Mouse (Mus musculus): ENCODE measurements at regions not wholly inside any gene's neighbourhood (a gene's known extent, or its start where the extent isn't known, plus 50 kb on each side); places are given as distances from the start of the nearest gene placed in this dataset.

DNA sequence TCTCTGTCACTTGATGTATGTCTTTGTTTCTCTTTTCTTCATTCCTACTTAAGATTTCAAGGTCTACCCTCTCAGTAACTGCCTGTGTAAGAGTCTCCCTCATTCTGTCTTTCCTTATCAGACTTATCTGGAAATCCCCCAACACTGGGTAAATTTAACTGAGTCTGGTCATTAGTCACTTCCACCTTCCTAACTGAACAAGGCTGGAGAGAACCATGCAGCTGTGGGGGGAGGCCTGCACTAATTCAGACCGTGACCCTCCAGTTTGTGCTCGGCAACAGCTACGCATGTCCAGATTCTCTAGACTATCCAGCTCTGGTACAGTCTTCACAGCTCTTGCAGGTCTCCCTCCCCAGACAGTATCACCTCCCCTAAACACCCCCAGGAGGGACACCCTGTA is 103.3 kb downstream of the Prox1 start:
- in situ Hi-C loops (cut with MboI, MseI): no loop called here

DNA sequence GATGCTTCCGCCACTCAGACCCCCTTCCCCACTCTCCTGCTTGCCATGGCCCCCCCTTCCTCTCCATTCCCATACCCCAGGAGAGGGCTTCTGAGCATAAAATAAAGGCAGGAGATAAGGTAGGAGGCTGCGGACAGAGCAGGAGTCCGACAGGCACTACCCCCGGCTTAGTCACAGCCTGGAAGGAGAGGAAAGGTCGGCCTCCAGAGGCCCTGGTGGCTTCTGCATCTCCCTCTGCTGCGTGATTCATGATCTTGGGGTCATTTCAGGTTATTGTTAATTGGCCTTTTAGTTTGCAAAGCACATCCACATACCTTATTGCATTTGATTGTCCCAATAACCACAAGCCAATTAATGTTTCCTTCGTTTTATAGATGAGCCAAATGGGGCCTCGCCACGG is 104.1 kb downstream of the Prox1 start:
- in situ Hi-C loops (cut with MboI, MseI): no loop called here

DNA sequence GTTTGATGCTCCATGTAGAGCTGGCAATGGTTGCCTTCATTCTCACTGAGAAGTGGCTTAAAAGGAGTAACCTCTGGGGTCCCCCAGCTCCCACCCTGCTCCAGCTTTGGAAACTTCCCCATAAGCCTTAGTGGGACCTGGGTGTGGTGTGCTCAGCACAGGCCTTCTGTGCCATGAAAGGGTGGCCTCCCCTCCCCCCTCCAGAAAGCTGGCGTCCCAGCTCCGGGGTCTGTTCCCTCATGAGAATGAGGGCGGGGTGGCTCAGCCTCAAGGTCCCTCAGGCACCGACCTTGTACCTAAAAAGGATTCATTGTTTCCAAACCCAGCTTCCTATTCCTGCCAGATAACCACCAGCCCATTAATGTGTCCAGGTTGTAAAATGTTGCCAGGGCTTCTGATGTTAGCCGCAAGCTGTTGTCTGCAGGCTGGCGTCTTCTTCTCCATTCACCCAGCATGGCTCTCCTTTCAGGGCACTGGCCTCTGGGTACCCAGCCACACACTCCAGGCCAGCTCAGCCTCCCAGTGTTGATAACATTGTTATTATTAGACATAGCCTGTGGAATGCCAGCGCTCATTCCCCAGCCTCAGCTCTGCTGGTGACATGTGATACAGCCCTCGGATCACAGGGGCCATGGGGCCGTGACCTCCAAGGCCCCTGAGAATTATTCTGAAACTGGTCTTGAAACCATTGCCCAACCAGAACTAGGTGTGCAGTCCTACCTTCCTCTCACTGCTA is 108.8 kb downstream of the Prox1 start:
- in situ Hi-C loops (cut with MboI, MseI): no loop called here

DNA sequence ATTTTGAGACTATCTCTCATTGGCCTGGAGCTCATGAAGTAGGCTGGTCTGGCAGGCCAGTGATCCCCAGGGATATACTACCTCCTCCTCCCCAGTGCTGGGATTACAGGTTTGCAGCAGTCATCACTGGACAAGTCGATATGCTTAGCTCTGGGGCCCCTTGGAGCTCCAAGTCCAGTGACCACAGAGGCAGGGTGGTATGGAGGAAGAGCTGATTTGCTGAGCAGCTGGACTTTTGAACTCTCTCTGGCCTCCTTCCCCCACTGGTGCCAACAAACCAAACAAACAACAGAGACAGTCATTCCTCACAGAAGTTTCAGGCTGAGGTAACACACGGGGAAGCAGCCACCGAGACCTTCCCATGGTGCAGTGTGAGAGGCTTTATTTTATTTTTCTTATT is 111.5 kb downstream of the Prox1 start:
- in situ Hi-C loops (cut with MboI, MseI): no loop called here

DNA sequence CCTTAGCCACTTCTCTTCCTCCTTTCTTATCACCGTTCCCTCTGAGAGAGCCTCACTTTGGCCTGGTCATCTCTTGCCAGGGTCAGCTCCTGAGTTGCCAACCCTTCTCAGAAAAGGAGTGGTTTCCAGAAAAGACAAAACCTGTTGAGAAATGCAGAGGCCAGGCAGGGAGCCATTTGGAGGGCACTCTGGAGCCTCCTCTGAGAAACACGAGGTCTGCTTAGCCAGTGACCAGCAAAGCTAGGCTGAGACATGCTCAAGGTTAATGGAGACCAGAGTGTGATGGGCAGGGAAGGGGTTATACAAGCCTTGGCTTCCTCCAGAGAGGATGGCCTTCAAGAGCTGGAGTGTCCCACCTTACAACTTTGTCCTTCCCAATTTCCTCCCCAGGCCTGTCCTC is 113.6 kb downstream of the Prox1 start:
- in situ Hi-C loops (cut with MboI, MseI): no loop called here

DNA sequence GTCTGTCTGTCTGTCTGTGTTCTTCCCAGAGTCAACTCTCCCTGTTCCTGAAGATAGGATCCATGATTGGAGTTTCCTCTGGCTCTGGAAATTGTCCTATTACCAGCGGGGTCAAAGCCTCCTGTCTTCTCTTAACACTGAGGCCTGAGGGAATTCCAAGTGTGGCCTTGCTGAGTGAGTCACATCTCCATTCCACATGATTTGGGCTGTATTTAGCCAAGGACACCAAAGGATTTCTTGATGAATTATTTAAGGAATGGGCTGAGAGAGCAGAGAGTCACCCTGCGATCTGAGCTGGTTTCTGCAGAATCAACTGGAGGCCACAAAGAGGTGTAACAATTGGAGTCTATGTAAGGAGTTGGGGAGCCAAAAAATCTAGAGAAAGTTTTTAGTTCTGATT is 118.6 kb downstream of the Prox1 start:
- in situ Hi-C loops (cut with MboI, MseI): no loop called here

DNA sequence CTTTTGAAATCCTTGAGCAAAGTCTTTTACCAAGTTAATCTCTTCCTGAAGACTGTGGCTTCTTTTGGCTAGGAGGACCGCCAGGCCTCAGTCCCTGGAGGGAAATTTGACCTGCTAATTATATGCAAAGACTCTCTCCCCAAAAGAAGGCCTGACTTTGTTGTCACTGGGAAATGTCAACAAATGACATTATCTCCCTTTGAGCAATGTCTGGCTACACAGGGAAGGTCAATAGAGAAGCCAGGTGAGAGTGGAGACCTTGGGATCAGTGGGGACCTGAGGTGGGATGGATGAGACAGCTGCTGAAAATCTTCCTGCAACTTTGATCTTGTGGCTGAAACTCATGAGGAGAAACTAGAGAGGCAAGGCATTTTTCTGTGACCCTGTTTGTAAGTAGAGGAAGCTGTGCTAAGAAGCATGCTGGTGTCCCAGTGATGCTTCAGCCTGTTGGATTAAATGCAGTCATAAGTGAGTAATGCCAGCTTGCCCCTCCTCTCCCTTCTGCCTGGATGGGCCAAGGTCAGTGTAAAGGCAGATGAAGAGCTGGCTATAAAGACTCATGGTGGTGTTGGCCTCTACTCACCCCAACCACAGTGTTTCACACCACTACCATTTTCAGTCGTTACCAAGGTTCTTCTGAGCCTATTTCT is 121.9 kb downstream of the Prox1 start:
- in situ Hi-C loops (cut with MboI, MseI): no loop called here

DNA sequence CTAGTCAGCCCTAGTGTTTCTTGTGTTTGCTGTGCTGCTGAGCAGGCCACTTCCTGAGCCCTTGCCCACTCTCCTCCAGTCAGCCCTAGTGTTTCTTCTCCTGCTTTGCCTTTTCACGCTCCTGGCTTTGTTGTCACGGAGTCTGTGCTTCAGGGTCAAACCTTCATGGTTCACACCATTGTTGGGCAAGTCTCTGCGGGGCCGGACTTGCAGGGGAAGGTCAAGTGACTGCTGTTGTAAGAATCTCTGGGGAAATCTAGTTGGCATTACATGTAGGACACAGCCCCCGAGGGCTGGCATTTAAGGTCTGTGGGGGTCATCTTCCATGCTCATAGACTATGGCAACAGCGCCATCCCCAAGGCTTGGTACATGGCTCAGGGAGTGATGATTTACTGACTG is 123.3 kb downstream of the Prox1 start:
- in situ Hi-C loops (cut with MboI, MseI): no loop called here

DNA sequence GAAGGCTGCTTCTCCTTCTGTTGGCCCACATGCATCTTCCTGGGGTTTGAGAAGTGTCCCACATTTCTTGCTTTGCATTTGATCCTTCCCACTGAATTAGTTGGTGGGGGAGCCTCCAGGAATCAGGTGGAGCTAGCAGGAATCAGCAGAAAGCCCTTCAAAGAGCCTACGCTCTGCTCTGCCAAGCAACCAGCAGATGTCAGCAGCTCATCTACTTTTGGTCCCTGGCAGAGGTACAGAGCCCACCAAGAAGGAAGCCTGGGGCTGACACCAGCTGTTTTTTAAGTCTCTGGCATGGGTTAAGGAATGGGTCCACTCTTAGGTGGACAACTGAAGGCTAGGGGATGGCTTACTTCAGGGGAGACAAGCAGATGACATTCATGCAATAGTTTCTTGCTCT is 123.6 kb upstream of the Smyd2 start:
- in situ Hi-C loops (cut with MboI, MseI): no loop called here

DNA sequence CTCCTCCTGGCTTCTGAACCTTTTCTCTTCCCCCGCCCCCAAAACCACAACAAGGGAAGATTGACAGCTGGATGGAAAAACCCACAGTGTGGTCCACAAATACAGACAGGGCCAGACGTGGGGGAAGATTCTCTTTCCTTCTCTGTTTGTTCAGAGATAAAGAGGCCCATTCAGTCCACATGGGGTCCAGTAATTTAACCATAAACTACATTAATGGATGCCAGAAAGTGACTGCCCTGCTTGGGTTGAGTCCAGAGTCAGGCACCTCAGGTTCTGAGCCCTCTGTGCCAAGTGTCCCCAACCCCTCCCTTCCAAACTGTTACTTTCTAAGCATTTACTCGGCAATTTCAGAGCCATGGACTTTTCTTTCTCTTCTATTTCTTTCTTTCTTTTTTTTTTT is 121.9 kb upstream of the Smyd2 start:
- in situ Hi-C loops (cut with MboI, MseI): no loop called here

DNA sequence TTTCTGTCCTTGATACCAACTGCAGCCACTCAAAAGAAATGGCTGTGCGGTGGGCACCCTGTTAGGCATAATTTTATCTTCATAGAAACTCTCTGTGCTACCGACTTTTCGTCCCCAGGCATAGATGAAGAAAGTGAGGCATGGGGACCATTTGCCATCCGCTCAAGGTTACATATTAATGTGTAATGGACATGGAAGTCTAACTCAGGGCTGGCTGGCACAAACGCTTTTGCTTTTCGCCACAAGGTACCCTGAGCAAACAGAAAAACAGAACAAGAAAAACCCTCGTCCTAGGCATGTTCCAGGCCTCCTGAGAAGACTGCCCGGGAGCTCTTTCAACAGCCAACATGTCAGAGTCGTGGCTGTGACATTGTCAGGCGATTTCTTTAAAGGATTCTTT is 121.0 kb upstream of the Smyd2 start:
- in situ Hi-C loops (cut with MboI, MseI): no loop called here

DNA sequence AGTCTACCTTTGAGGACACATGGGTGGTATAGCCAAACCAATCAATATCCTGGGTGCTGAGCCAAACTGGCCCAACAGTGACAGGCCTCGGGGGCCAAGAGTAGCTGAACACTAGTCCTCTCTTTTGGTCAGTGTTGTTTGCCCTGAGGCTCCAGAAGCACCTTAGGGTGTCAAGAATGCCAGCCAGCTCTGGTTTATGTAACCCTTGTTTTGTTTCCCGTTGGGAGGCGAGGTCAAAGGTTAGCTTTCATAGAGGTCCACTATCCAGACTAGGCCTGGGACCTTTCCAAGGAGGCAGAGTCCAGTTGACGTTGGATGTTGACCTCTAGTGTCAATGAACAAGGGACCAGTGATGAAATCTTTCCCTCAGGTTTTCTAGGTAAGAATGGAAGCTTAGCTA is 120.0 kb upstream of the Smyd2 start:
- in situ Hi-C loops (cut with MboI, MseI): no loop called here

DNA sequence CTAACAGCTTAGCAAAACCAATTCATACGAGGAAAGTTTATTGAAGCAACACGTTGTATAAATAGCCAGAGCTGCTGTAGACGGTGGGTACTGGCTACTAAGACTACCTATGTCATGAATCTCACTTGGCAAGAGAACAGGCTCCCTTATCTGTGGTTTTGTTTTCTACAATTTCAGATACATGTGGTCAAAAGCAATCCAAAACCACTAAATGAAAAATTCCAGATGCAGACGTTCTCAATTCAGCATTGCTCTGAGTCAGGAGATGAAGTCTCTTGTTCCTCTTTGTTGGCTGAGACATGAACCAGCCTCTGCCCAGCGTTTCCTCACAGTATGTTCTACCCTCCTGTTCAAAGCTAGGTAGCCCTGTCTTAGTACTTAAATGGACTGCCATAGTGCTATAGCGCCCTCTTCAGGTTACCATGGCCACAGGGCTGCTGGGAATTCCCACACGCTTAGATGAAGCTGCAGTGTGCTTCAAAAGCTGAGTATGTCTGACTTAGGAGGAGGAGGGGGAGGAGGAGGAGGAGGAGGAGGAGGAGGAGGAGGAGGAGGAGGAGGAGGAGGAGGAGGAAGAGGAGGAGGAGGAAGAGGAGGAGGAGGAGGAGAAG is 119.0 kb upstream of the Smyd2 start:
- in situ Hi-C loops (cut with MboI, MseI): no loop called here

DNA sequence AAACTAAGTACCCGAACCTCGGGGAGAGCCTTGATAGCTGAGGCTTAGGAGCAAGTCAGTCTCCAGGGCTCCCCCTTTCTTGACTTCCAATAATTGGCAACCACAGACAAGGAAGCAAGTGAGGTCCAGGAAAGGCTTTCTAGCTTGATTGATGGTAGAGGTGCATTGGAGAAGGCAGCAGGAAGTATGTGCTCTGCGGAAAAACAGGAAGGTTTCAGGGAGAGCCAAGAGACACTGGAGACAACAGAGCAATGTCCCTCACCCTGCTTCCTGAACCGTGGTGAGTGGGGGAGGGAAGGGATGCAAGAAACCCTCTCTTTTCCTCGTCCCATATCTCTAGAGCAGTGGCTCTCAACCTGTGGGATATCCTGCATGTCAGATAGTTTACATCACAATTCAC is 115.9 kb upstream of the Smyd2 start:
- in situ Hi-C loops (cut with MboI, MseI): no loop called here

DNA sequence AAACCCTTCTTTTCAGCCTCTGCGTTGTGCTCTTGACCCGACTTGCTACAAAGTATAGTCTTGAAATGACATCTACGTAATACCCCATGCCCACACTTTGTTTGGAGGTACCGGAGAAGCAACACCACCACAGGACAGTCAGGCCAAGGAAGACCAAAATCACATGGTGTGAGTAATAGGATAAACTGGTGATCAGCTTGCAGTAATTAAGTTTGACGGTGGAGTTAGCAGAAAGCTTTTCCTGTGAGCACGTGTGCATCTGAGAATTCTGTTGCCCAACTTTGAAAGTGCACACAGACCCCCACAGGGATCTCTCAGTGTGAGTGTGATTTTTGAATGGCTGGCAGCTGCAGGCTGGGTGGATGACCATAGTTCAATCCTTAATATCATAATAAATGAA is 114.6 kb upstream of the Smyd2 start:
- in situ Hi-C loops (cut with MboI, MseI): no loop called here

DNA sequence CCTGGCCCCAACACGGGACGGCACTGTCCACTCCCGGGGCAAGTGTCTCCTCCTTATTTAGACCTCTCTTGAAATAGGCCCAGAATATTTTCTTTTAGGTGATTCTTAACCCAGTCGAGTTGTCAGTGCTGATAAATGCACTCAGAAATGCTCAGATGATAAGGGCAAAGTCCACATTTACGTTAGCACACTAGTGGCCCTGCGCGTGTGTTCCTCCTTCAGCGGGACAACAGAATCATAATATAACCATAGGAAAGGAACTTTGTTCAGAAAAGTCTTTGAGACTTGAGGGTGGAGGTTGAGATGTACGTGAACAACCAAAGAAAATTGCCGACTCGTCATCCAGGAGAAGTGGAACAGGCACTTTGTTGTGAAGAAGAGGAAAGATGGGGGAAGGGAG is 113.8 kb upstream of the Smyd2 start:
- in situ Hi-C loops (cut with MboI, MseI): no loop called here

DNA sequence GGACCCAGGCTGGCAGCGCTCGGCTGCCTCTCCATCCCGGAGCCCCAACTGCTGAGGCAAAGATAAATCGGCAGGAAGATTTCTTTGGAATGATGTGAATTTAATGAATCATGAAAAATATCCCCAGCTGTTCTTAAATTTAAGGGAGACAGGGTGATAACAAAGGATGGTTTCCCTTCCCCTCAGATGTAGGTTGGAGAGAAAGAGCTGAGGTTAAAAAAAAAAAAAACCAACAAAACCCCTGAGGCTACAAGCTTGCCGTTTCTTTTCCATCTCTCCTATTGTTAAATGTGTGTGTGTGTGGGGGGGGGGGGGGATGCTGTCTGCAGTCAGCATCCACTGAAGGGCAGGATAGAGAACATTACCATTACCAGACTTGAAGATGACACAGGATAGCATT is 111.9 kb upstream of the Smyd2 start:
- in situ Hi-C loops (cut with MboI, MseI): no loop called here

DNA sequence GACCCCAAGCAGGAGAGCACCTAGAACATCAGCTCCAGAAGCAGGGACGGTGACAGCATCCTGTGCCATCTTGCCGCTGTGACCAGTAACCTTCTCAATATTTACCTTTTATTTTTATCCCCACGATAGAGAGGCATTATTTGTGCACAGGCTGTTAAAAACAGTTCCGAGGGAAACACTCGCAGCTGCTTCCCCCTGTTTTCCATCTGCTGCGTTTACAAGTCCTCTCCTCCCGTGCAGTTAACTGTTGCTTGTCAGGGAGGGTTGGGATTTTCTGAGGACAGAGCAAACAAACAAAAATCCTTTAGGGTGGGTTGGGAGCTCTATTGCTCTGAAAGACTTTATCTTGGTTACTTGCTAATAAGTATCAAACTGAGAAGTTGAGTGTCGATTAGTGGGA is 105.4 kb upstream of the Smyd2 start:
- in situ Hi-C loops (cut with MboI, MseI): no loop called here

DNA sequence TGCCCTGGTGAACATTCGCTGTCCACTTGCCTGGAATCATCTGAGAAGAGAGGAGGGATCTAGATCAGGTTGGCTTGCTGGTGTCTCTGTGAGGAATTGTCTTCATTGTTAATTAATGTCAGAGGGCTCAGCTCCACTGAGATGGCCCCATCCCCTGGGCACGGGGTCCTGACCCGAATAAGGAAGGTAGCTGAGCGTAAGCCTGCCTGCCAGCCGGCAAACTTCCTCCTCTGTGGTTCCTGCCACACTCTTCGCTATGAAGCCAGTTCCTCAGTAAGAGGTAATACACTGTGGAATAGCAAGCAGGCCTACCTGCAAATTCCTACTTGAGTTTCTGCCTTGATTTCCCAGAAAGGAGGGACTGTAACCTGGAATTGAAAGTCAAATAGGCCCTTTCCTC is 87.3 kb upstream of the Smyd2 start:
- in situ Hi-C loops (cut with MboI, MseI): loop anchor here in 1 of 2 experiments (25.0 kb wide), 1 partner anchor 1747 kb away; the partner anchor contains the start of gene Ush2a

DNA sequence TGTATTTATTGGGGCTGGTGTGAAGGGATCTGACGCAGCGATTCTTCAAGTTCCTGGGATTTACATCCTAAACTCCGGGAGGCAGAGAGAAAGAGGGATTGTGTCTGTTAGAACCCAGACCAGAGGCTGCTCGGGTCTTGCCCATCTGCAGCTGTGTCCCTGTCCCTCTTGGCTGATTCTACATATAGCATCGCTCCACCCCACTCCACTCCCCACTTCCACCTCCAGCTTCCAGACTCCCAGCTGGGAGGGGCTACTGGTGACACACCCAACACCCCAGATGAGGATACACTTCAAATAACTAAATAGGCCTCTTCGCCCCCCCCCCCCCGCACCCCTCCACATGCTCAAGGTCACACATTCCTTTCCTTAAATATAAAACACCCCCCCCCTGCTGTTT is 85.1 kb upstream of the Smyd2 start:
- in situ Hi-C loops (cut with MboI, MseI): loop anchor here in 1 of 2 experiments (25.0 kb wide), 1 partner anchor 1745 kb away; the partner anchor contains the start of gene Ush2a

DNA sequence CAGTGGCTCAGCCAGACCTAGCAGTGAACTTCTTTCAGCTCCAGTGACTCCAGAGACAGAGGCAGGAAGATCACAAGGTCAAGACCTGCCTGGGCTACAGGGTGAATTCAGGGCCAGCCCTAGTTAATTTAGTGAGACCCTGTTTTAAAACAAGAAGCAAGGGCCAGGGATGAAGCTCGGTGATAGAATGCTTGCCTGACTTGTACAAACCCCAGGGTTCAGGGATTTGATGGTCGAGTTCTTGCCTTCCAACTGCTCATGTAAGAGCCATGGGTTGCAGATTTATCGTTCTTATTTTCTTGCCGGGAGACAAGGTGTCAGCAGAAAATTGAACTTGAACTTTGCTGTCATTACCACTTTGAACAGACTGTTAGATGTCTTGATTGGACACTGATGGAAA is 78.9 kb upstream of the Smyd2 start:
- in situ Hi-C loops (cut with MboI, MseI): loop anchor here in 1 of 2 experiments (25.0 kb wide), 1 partner anchor 1739 kb away; the partner anchor contains the start of gene Ush2a

DNA sequence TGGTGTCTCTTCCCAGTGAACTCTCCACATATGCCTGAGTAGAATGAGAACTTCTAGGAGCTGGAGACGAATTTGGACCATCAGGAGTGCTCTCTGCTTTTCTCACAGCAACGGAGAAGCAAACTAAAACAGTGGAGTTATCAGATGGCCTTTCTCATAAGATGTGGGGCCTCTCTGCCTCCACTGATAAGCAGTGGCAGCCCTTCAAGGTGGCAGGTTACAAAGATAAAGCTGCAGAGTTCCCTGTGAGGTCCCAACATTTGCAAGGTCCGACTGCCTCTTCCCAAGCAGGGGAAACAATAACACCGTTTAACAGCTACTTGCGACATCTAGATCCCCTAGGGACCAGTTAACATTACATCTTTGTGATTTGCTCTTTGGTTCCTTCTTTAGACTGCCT is 71.5 kb upstream of the Smyd2 start:
- in situ Hi-C loops (cut with MboI, MseI): no loop called here

DNA sequence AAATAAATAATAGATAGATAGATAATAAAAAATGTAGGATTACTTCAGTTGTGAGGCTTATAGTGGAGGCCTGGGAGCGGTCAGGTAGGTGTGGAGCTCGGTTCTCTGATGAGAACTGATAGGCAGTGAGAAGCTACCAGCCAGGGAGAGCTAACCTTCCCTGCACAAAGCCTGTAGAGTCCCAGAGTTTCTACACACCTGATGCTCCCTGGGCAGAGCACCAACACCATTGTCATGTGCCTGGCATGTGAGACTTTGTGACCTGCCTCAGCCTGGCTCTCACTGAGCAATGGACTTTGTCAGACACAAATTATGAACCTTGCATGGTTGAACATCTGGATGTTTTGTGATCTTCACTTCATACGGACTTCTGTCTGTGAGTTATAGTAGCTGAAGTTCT is 71.1 kb upstream of the Smyd2 start:
- in situ Hi-C loops (cut with MboI, MseI): no loop called here

Measured in T-helper 17 cell (primary cell).